Mouse (Mus musculus) left cerebral cortex, adult 9 months (tissue): ENCODE results near the gene Arcn1.
A peak's percentile ranks its signal among the peaks of the same experiment; 100 is the strongest.

ENCODE experiments used
- DNase-seq, 2 experiments: peaks; one replicate each; pipeline ENCODE4 v3.0.0; 2022; ENCODE audit warnings: low spot score in 2 of 2

Gene Arcn1

DNA sequence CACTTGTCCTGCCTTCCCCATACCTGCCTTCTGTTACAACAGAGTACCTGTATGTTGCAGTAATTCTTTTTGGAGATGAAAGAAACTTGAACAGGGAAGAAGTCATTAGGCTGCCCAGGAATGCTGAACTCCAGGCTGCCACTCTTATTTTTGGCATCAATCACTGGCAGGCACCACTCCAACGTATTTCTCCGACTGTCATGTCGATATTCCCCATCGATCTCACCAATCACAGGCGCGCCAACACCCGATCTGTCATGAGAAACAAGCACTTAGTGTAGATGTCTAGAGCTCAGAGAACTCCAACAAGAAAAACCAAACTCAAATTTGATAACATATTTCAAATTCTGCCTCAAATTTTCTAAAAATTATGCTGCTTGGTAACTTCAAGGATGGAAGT, 22.3 kb downstream of the Arcn1 start:
- no peak for DNase-seq

DNA sequence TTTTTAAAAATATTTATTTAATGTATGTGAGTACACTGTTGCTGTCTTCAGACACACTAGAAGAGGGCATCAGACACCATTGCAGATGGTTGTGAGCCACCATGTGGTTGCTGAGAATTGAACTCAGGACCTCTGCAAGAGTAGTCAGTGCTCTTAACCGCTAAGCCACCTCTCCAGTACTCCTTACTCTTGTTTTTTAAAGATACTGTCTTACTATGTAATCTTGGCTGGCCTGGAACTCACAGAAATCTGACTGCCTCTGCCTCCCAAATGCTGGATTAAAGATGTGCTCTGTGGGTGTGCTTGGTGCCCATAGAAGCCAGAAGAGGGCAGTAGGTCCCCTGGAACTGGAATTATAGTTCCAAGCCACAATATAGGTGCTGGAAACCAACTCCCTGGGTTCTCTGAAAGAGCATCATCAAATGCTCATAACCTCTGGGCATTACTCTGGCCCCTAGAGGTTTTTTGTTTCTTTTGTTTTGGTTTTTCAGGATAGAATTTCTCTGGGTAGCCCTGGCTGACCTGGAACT, 26.9 kb downstream of the Arcn1 start:
- no peak for DNase-seq

DNA sequence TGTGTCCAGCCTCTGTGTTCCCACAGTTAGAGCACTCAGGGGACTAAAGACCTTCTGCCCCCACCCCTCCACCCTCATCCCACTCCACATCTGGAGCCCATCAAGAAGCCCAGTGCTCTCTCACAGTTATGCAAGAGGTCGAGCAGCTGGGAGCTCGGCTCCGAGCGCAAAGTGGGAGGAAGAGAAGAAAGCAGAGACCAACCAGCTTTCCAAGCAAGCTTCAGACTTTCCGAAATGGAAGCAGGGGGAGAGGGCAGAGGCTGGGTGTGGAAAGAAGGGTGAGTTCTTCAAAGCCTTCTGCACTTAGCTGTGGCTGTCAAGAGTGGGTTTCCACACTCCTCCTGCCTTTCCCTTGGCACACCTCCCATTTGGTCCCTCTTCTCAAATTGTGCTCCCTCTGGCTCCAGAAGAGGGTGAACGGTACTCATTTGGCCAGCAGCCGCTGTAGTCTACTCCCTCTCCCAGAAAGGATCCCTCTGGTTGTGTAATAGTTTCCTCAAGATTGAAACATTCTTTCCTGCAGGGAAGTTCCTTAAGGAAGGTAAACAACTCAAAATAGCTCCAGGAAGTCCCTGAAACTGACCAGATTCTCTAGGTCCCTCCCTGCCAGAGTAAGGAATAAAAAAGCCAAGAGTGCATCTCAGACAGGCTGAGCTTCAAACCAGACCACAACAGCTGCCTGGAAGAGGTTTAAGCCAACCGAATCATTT, 30.2 kb downstream of the Arcn1 start:
- DNase-seq: no peak

DNA sequence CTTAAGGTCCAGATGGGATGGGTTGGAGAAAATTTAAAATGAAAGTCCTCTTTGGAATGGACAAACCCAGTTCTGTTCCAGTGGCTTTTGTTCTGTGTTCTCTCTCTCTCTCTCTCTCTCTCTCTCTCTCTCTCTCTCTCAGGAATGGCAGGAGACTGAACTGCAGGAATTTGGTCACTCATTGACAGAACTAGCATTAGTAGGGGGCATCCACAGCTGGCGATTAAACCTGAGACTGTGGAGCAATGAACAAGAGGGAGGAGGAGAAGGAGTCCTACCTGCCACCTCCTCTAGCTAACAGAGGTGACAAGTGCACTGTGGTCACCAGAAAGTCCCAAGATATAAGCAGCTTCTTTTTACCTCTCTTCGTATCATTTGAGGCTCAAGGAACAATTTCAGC, 31.3 kb downstream of the Arcn1 start:
- DNase-seq: no peak

DNA sequence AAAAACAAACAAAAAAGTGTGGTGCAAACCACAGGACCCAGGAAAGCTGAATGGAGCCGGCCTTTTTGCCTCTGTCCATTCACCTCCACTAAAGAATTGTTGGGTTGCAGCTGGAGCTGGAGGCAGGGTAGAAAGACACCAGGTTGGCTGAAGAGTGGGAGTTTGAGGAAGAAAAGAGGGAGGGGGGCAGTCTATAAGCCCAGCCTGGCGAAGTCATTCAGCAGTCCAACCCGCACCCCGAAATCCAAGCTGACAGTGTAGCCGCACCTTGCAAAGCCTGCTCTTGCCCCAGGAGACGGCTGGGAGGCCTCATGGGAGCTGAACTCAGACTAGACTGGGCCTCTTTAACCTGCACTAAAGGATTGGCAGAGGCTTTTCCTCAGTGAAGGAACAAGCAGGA, 31.8 kb downstream of the Arcn1 start:
- DNase-seq: no peak

DNA sequence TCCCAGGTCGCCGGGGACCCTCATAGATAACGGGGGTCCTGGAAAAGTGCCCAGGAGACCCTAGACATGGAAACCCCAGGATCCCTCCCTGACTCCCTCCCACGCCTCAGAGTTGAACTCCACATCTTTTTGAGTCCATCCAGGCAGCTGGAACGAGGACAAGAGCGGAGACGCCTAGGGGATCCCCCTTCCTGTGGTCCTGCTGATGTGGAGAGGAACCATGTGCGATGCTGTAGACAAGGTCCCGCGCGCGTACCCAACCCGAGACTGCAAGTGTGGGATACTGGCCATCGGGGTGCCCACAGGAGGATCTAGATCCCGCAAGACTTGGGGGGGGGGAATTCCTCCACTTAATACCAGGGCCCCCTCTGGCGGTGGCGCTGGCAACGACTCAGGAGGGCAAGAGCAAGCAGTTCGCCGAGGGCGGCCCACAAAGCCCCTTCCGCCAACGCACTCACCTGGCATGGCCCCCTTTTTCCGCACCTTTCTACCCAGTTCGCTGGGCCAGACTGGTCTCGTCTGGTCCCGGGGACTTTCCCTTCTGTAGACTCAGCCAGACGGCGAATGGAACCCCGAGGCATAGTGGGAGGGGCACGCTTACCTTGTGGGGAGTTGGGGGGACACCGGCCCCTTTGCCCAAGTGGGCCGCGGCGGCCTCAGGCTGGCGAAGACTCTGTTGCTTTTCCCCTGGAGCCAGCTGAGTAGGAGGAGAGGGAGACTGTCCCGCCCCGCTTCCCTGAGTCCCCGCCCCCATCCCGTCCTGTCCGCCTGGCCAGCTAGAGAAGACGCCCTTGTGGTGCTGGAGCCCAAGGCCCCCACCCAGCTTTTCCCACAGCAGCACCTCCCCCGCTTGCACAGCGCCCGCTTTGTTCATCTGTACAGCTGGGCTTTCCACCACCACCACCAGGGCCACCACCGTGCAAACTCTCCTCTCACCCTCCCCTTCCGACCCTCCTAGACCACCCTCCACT, 32.8 kb downstream of the Arcn1 start, which contains the start of gene Phldb1:
TSS of gene Phldb1 (minus strand) at position 675 of the 971 bp plus-strand sequence.
- DNase-seq: peak in 1 of 2 experiments; percentile 57

DNA sequence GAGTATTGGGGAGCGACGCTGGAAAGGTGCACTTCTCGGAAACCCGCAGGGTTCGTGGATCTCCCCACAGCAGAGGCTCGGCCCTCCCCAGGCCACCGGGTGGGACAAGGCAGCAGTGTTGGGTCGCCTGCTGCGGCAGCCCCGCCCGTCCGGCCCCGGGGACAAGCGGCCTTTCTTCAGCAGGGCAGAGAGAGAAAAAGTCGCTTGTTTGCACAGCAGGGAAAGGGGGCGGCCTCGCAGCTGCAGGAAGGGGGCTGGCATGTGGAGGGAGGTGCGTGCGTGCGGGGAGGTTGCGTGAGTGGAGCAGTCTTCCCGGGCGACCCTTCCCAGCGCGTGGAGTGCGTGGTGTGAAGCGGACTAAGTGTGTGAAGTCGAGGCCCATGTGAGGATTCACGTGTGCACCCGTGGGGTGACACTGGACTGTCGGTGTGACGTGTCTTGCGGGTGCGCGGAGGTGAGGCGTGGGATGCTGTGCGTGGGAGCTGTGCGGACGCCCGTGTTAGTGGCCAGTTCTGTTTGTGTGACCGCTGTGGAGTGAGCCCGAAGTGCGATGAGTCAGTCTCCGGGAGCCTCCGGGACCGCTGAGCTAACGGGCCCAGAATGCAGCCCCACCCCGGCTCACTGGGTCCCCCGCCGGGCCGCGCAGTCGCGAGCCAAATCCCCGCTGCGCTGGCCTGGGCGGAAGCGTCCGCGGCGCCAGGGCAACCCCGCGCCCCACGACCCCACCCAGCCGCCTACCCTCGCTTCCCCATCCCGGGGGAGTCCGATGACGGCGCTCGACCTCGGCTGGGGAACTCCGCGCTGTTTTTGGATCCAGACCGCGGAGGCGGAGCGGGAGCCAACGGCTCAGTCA, 33.7 kb downstream of the Arcn1 start:
- peak in 1 of 2 experiments; percentile 52 for DNase-seq

DNA sequence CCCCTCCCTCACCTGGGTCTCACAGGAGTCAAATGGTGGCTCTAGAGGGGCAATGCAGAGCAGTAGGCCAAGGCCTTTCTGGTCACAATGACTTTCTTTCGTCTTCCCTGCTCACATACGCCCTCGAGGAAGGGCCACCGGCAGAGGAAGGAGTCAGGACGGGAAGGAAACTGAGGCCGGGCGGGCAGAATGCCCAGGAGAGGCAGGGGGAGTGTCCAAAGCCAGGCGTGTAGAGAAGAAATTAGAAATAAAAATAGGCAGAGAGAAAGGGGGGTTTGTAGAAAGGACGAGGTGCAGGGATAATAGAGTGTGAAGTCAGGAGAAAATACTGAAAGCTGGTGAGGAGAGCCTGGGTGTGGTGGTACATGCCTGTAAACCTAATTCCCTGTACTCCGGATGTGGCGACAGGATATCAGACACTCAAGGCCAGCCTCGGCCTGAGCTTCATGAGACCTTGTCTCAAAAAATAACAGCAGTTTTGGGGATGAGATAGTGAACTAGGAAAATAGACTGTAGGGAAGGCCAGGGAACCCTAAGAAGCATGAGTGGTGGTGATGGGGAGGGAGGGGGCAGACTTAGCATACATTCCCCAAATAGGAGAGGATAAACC, 34.6 kb downstream of the Arcn1 start:
- DNase-seq: no peak

DNA sequence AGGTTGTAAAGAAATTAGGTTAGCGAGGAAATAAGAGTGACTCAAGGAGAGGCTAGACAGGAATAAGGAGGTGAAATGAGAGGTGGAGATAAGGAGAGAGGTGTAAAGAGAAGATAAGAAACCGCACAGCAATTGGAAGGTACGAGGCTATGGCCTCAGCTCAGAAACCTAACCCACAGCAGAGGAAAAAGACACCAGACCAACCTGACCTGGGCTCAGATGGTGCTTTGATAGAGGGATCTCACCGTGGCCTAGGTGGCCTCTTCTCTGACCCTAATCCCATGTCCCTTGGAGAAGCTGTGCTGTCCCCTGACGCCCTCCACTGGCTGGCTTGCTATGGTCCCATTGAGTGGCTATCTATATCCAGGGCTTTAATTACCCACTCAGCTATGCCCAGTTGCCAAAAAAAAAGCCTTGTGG, 35.5 kb downstream of the Arcn1 start:
- no peak for DNase-seq

DNA sequence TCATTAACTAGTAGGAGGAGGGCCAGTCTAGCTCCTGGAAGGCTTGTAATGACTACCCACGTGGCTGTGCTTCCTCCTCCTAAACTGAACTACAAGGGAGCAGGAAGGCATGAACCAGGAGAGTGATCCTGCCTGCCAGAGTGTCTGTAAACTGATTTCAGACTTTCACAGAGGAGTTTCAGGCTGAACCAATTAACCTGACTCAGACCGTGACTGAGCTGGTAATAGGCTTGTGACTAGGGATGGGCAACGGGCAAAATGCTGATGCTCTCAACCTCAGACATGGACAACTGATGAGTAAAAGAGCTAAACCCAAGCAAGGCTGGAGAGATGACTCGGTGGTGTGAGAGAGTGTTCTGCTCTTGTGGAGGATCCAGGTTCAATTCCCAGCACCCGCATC, 40.2 kb downstream of the Arcn1 start:
- no peak for DNase-seq

DNA sequence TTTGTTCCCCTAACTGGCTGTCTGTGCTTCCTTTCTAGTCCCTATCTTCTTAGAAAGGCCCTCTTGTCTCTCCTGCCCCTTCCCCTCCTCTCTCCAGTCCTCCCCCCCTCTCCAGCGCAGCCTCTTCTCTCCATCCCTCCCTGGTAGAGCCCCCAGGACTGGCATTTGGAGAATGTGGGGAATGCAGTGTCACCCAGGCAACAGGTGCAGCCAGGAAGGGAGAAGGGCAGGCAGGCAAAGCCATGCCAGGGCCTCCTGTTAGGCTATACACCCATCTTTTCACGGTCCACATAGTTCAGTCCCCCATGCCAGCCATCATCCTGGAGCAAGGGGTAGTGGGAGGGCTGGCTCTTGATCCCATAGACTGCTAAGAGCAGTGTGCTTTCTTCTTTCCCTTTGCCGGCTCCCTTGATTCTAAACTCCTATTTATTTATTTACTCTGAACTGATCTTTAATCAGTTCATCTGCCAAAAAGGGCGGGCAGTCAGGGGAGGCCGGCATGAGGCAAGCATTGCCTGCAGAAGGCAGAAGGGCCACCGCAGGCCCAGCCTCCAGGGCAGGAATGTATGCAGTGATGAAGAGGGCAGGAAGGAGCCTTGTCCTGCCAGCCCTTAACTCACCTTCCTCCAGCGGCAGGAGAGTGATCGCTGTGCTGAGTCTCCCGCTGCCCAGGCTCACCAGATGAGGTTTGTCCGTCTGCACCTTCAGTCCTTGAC, 41.1 kb downstream of the Arcn1 start:
- DNase-seq: no peak

DNA sequence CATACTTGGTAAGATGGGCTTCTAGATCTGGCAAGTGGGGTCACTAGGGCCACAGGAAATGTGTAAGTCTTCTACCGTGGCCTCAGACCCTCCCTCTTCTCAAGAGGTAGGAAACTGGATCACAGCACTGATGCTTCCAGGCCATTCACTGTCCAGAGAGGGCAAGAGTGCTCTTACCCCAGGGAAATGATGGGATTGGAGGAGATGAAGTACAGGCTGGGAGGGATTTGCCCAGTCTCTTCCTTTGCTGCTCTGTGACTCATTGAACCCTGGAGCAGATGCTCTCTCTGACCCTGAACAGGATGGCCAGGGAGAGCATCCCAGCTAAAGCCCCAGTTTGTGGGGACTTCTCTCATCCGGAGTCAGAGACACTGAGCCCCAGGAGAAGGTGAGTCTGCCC, 43.0 kb downstream of the Arcn1 start:
- DNase-seq: no peak

DNA sequence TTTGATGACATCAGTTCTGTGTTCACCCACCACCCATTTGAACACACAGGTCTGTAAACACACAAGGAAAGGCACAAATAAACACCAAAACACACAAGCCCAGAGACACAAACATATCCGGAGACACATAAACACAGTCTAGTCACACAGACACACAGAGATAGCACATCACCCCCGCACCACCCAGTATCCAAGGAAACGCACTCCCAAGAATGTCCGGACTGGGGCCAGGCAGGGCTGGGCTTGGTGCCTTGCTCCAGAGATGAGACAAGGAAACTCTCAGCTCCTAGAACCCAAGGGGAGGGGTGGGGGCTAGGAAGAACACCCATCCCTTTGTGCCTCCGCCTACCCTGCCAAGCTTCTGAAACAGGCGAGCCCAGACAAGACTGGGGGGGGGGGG, 43.4 kb downstream of the Arcn1 start:
- DNase-seq: peak in 1 of 2 experiments; percentile 65

DNA sequence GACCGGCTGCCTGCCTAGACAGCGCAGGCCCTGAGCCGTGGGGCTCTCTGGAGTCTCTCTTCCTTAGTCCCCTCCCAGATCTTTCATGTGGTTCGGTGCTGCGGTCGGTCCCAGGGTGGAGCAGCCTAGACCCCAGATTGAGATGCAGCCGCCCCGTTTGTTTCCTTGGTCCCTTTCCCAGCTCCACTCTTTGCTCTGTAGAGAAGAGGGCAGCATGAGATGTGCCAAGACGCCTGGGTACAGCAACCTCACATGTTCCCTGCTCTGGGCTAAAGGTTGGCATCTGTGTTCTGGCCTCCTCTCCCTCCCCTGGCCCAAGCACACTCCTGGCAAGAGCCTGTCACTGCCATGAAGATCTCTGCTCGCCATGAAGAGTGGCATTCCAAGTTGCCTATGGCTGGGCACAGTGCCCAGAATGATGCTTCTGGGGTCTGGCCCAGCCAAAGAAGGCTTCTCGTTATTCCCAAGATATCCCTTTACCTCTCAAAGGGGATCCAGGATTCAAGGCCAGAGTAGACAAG, 44.1 kb downstream of the Arcn1 start:
- no peak for DNase-seq

DNA sequence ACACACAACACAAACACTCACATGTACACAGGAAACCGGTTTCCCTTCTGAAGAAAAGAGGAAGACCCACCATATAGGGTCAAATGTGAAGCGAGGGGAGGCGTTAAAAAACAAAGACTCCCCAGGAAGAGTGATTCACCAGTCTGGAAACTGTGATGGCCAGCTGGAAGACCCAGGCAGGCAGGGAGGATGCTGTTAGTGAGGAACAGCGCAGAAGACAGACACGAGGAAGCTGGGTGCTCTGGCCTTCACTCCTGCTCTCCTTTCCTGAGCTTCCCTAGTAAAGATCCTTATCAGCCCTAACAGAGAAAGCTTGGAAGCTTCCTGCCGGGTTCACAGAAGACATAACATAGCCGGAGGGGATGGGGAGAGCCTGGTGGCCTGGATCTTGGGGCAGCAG, 44.6 kb downstream of the Arcn1 start:
- DNase-seq: no peak

DNA sequence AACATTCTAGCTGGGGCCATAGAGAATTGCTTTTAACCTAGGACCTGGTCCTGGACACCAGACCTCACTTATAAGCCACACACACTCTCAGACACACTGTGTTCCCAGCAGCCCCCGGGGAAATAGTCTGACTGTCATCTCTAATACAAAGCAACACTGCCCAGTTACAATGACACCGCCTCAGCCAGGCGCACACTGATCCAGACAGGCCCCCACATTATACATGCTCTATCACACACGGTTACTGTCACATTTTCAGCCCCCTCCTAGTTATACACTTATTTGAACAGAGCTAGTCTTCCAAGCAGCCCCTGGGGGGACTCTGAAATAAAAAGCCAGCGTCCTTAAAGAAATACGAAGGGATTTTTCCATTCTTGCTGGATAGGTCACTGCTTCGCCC, 45.1 kb downstream of the Arcn1 start:
- no peak for DNase-seq

DNA sequence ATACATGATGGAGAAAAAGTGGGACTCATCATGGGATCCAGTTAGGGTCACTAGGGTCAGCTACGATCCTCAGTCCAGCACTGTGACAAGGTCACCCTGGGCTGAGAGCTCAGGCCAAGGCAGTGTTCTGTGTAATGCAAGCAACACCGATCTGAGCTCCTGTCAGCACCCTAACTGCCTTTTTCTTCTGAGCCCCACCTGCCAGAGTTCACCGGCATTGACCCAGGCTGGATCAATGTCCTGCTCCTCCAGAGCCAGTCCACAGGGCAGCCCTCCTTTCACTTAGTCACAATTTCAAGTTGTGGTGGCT, 45.8 kb downstream of the Arcn1 start:
- no peak for DNase-seq

DNA sequence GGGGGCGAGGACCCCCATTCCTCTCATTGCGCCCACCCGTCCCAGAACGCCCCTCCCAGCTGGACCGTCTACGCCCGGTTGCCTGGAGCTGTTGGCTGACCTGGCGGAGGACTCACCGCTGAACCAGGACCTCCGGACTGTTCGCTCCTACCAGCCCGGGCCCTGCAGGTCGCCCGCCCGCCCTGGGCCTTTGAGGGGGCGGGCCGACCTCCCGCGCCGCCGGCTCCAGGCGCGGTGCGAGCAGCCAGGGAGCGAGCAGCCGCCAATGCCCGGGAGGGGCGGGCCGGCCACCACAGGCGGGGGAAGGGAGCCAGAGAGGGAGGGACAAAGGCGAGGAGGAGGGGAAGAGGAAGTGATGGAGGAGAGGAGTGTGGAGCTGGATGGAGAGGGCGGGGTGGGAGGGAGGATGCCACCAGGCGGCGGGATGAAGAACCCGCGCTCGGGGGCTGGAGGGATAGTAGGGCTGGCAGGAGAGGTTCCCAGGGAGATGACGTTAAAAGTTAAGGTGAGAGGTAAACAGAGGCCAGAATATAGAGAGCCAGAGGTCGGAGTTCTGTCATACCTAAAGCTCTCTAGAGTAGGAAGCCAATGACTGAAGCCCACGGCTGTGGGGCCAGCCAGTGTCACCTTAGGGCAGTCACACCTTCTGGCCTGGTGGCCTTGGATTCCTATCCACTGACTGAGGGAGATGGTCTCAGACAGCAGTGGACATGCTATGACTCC, 46.3 kb downstream of the Arcn1 start:
- peak; percentile 76 to 86 for DNase-seq

DNA sequence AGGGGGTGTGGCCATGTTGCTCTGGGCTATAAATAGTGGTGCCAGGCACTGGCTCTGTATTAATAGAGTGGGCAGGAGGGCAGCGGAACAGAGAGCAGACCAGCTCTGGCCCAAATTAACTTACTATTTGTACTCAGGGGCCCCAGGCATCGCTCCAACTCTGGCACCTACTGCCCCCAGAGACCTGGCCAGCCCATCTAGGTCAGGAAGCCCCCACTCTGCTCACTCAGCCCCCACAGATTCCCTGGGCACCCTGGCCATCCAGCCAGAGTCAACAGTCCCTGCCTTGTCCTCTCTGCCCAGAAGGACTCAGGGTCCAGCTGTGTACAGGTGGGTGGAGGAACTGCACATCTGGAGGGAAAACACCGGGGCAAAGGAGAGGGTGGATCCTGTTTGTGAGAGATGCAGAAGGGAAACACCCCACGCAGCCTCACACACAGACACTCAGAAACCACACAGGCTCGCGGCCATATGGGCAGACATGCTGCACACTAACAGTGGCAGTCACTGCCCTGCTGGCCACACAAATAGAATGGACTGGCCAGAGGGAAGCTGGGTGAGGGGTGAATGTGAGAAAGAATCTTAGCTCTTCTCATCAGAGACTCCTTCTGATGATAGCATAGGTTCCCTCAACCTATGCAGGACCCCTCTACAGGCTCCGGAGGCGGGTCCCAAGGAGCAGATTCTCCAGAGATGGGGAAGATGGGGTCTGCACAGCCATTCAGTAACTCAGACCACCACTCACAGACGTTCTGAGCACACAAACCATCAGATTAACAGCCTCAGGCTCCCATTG, 47.1 kb downstream of the Arcn1 start:
- DNase-seq: peak in 1 of 2 experiments; percentile 54
